Mouse (Mus musculus) large intestine, adult 2 months (tissue): ENCODE data around the gene Plekhj1. TPM values are rescaled to one million over a fixed set of nuclear protein-coding genes. Genes with fewer than 3 reads are reported as not detected.

Experiments
- DNase-seq: peaks from one replicate; pipeline ENCODE4 v3.0.0-alpha.2; 2012; ENCODE audit warnings: low read depth, low spot score
- WGBS: fragments of 180-500 bp; shearing (Covaris S2); methylation state at CpG from one replicate; pipeline ENCODE4 v1.1.7; 2018; 5-methylcytosine and 5-hydroxymethylcytosine counted together
- polyA plus RNA-seq: library from polyadenylated mRNA; depleted of rRNA; stranded (reverse); fragments of >200 nt; gene quantifications from 2 replicates; pipeline ENCODE4 v1.2.3, GENCODE M21; 2012

Plekhj1 gene
- polyA plus RNA-seq, 1 experiment: 50.7 TPM

DNA sequence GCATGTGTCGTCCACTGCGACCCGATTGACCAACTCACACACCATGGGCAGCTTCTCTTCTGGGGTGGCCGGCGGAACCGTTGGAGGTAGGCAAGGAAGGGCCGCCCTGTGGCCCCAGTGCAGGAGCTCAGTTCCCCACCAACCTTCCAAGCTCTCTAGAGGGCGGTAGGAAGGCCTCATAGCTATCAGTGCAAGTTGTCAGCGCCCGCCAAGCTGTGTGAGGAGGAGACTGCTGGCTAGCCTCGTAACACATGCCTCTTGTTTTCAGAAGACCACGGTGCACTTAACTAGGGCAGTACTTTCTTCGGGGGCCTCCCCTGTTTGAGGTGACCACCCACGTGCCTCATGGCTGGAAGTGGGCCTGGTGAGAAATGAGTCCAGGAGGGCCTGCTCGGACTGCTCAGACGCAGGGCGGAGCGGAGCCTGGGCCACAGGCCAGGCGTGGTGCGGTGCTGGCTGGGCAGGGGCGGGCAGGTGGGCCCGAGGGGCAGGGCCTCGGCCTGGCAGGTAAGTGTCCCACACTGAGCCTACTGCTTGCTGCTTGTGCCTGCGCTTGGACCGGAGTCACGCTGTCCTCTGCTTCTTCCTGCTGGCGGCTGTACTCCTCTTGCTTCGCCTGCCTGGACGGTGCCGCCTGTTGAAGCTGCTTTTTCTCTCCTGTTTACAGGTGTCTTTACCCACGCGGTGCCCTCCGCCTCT lies 6.8 kb downstream of the Plekhj1 start:
- WGBS: 82% methylated on average over 33 of the region's 33 CpGs
- DNase-seq: no peak

DNA sequence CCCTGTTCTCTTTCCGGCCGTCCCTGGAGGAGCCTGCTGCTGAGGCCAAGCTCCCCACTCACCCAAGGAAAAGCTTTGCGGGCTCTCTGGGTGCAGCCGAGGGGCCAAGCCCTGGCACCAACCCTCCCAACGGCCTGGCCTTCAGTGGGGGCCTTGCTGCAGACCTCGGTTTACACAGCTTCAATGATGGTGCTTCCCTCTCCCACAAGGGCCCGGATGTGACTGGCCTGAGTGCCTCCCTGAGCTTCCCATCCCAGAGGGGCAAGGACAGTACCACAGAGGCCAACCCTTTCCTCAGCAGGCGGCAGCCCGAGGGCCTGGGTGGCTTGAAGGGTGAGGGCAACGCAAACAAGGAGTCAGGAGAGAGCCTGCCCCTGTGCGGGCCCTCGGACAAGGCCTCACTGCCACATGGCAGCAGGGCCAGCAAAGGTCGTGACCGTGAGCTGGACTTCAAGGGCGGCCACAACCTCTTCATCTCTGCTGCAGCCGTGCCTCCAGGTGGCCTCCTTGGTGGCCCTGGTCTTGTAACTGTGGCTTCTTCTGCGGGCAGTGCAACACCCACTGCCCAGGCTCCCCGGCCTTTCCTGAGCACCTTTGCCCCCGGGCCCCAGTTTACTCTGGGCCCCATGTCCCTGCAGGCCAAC lies 7.5 kb downstream of the Plekhj1 start:
- WGBS: 87% methylated on average over 19 of the region's 19 CpGs

DNA sequence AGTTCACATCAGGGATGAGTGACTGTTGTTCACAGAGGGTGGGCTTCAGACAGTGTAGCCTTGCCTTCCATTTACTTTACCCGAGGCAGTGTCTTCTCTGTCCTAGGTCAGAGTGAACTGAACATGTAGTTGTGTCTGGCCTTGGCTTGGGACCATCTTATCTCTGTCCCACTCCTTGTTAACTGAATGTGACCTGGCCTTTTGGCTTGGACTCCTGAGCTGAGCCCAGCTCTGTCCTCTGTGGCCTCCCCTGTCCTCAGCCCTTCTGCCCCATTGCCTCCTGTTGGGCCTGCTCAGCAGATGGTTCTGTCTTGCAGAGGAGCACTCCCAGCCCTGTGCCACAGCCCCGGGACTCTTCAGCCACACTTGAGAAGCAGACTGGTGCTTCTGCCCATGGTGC lies 10.9 kb downstream of the Plekhj1 start:
- no peak for DNase-seq
- 82% methylated on average over 2 of the region's 2 CpGs for WGBS

More for the DNA sequence above, 7.5 kb downstream of the Plekhj1 start:
- no peak for DNase-seq

- 89% methylated on average over 11 of the region's 11 CpGs for WGBS
- no peak for DNase-seq
Observed at GRCm38 (mm10) chr10:80785963-80786362, 12.5 kb downstream of the Plekhj1 start.

- no peak for DNase-seq
- 90% methylated on average over 12 of the region's 12 CpGs for WGBS
Observed at GRCm38 (mm10) chr10:80784871-80785270, 13.6 kb downstream of the Plekhj1 start.

DNA sequence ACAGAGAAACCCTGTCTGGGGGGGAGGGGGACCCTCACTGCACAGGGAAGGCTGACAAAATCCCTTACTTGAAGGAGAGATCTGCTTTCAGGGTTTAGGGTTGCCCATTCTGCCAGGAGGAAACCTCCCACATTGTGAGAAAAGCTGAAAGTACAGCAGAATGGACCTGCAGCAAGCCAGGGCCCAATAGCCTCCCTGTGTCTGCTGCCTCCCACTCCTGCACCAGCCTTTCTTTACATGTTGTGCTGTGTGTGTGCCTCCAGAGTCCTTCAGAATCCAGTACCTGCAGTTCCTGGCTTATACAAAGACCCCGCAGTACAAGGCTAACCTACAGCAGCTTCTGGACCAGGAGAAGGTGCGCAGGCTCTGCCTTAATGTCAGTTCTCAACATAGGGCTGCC lies 14.1 kb downstream of the Plekhj1 start:
- WGBS: 95% methylated on average over 2 of the region's 2 CpGs

GRCm38 (mm10) chr10:80779565-80779964 lies 18.9 kb downstream of the Plekhj1 start:
- DNase-seq: no peak

More for the DNA sequence above, 14.1 kb downstream of the Plekhj1 start:
- no peak for DNase-seq

DNA sequence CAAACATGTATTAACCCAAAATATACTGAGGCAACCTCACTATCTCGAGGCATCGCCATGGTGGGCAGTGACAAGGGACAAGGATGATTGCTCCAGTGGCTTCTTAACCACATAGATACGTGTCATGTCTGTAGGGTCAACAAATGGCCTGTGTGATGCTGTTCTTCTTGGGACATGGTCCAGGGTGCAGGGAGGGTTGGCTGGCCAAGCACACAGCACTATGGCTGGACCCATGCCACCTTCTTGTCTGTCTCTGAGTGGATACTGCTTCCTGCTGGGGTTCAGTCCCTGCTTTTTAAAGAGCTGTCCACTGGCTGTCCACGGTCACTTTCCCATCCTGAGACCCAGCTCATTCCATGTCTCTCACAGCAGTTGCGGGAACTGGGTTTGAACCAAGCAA lies 21.3 kb downstream of the Plekhj1 start:
- DNase-seq: no peak
- 90% methylated on average over 5 of the region's 5 CpGs for WGBS

DNA sequence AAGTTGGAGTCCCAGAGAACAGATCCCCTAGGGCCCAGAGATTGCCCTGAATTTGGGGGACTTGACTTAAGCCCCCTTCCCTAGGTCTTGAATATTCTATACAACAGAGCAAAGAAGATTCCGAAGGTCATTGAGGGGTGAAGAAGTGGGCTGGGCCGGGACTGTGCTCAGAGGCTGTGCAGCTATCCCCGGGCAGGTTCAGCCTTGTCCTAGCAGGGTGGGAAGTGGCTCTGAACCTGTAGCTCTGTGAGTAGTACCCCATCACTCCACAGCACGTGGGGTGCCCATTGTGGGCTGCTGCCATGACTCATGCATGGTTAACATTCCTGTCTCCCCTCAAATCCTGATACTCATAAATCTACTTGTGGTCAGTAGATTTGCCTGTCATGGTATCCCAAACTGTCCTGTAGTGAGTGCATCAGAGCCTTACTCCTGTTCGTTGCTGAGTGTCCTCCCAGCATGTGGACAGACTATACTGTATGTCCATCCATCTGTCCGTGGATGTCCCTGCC lies 22.0 kb downstream of the Plekhj1 start:
- DNase-seq: no peak
- WGBS: 82% methylated on average over 6 of the region's 6 CpGs

GRCm38 (mm10) chr10:80775731-80776130 lies 22.7 kb downstream of the Plekhj1 start:
- WGBS: 93% methylated on average over 4 of the region's 4 CpGs

GRCm38 (mm10) chr10:80774981-80775380 lies 23.4 kb downstream of the Plekhj1 start:
- WGBS: 90% methylated on average over 4 of the region's 4 CpGs
- no peak for DNase-seq

More at GRCm38 (mm10) chr10:80775731-80776130, 22.7 kb downstream of the Plekhj1 start:
- no peak for DNase-seq

DNA sequence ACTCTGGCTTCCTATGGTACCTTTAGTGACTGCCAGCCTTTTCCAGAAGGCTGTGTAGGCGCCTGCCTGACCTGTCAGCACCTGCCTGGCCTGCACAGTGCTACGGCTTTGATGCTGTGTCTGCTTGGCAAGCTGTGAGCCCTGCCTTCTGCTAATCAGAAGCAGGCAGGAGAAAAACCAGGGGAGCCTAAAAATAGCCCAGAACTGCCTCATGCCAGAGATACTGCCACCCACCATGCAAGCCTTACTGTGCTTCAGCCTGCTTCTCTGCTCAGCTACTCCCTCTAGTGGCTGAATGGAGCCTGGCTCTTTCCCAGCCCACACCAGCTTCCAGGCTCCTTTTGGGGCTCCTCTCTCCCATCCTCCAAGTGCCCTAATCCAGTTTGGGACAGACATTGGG lies 23.9 kb downstream of the Plekhj1 start:
- no peak for DNase-seq
- WGBS: 60% methylated on average over 2 of the region's 2 CpGs

DNA sequence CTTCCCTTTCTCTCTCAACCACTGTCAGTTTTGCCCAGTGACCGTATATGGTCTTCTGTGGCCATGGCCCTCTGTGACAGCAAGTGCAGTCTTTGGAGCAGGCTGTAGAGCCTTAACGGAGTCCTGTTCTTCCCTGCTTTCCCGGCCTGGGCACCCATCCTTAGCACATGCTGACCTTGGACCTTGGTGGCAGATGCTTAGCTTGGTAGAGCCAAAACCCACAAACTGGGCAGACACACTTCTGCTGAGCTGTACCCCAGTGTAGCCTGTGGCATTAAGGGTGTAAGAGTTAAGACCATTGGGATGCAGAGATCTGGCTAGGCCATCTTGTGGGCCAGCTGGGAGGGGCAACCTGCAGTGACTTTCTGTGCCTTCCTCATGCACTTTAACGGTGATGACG lies 24.6 kb downstream of the Plekhj1 start:
- no peak for DNase-seq
- 80% methylated on average over 5 of the region's 5 CpGs for WGBS

GRCm38 (mm10) chr10:80768365-80768764 lies 30.1 kb downstream of the Plekhj1 start:
- WGBS: 85% methylated on average over 6 of the region's 6 CpGs
- no peak for DNase-seq

DNA sequence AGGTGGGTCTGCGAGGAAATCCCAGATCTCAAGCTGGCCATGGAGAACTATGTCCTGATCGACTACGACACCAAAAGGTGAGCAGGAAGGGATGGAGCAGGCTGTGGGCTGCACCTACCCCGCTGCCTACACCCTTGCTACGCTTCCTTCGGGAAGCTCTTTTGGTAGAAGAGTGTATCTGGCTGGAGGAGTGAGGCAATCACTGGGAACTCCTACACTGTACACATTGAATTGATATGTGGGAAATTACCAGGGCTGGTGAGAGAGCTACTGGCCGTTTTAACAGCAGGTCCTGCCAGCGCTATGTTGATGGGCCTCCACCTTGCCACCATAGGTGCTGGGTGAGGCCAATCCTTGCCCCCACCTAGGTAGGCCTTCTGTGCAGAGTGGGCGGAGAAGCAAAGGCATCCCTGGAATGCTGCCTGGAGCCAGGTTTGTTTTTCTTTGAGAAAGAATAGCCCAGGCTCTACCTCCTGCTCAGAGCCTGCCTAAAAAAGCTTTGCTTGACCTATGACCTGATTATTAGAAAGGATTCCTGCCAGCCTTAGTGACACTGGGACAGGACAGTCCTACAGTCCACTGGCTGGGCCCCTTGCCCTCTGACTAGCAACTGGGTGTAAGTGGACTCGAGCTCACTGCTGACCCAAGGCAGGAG lies 32.1 kb downstream of the Plekhj1 start:
- 62% methylated on average over 10 of the region's 10 CpGs for WGBS
- DNase-seq: no peak

GRCm38 (mm10) chr10:80765746-80766145 lies 32.7 kb downstream of the Plekhj1 start:
- WGBS: 66% methylated on average over 2 of the region's 2 CpGs
- no peak for DNase-seq

DNA sequence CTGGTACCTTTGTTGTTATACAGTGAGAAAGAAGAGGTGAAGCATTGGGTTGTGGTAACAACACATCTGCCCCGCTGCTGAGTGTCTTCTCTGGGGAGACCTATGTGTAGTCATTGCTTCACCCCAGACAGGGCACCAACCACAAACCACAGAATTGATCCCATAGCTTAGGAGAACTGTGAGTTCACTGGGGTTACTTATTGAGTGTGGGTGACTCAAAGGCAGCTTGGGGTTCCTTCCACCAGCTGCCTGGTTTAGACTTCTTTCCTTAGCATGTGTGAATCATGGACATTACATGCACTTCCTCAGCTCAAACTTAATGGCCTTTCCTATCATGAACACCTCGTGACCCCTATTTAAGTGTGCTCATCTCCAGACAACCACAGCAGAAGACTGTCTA lies 34.9 kb downstream of the Plekhj1 start:
- DNase-seq: no peak
- 81% methylated on average over 2 of the region's 2 CpGs for WGBS

DNA sequence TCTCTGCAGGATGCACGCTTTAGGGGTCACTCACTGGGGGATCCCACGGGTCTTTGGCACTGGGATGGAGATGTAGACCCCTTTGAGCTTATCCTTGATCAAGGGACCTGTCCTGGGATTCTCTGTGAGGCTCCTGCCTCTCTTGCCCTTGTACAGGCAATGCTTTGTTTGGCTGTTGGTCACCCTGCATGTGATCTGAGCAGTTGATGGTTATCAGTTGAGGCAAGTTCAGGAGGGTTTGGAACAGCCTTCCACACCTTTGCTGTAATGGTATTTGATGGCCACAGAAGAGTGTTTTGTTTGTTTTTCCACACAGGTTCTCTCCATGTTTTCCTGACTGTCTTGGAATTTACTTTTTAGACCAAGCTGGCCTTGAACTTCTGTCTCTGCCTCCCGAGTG lies 36.6 kb downstream of the Plekhj1 start:
- 54% methylated on average over 3 of the region's 3 CpGs for WGBS
- DNase-seq: no peak

- 55% methylated on average over 4 of the region's 4 CpGs for WGBS
- no peak for DNase-seq
Observed at GRCm38 (mm10) chr10:80760596-80761524, 37.6 kb downstream of the Plekhj1 start.

- WGBS: 41% methylated on average over 7 of the region's 7 CpGs
- DNase-seq: no peak
Observed at GRCm38 (mm10) chr10:80758651-80759050, 39.8 kb downstream of the Plekhj1 start.
